Mouse (Mus musculus) layer of hippocampus, adult 8-10 months (tissue): ENCODE results near the gene Lrrc10. TPM values are rescaled to one million over a fixed set of nuclear protein-coding genes. Genes with fewer than 3 reads are reported as not detected.
"Not testable (repeated sequence)": the region's sequence is repeated elsewhere in the genome, so short reads cannot be mapped to it uniquely, and the experiment has no call there.

Experiments
- DNase-seq, 2 experiments: peaks; one replicate each; pipeline ENCODE4 v3.0.0; 2022; ENCODE audit warnings: low spot score in 2 of 2
- total RNA-seq, 4 experiments: library from RNA; stranded (reverse); gene quantifications; 2 replicates each; pipeline ENCODE4 v1.2.4; 2022

Gene Lrrc10
- total RNA-seq, 4 experiments from 2014 or later: 0.23 TPM; not detected in 3

- not testable (repeated sequence) for DNase-seq
Observed at GRCm38 (mm10) chr10:117043497-117044166, 1.5 kb upstream of the Lrrc10 start.

- DNase-seq: no peak
Observed at GRCm38 (mm10) chr10:117049253-117049652, 4.1 kb downstream of the Lrrc10 start.

- DNase-seq: no peak
Observed at GRCm38 (mm10) chr10:117049961-117050597, 4.9 kb downstream of the Lrrc10 start.

- no peak for DNase-seq
Observed at GRCm38 (mm10) chr10:117055668-117056067, 10.5 kb downstream of the Lrrc10 start.

GRCm38 (mm10) chr10:117062894-117063253, 17.7 kb downstream of the Lrrc10 start:
- DNase-seq: no peak

GRCm38 (mm10) chr10:117063254-117064021, 18.3 kb downstream of the Lrrc10 start, which contains the start of gene Cct2:
TSS of gene Cct2 (minus strand) at chr10:117063814.
- DNase-seq: peak; percentile 80 to 85

GRCm38 (mm10) chr10:117064076-117064475, 18.9 kb downstream of the Lrrc10 start:
- no peak for DNase-seq

- DNase-seq: no peak
Observed at GRCm38 (mm10) chr10:117069109-117069508, 24.0 kb downstream of the Lrrc10 start.

- DNase-seq: no peak
Observed at GRCm38 (mm10) chr10:117072191-117072888, 27.2 kb downstream of the Lrrc10 start.

- DNase-seq: no peak
Observed at GRCm38 (mm10) chr10:117073176-117073575, 28.0 kb downstream of the Lrrc10 start.

GRCm38 (mm10) chr10:117078284-117078683, 33.1 kb downstream of the Lrrc10 start:
- DNase-seq: no peak

GRCm38 (mm10) chr10:117081326-117081725, 36.2 kb downstream of the Lrrc10 start:
- no peak for DNase-seq

- DNase-seq: no peak
Observed at GRCm38 (mm10) chr10:117081914-117082359, 36.8 kb downstream of the Lrrc10 start.

- DNase-seq: no peak
Observed at GRCm38 (mm10) chr10:117089628-117090027, 44.5 kb downstream of the Lrrc10 start.

- peak in 1 of 2 experiments; percentile 44 for DNase-seq
Observed at GRCm38 (mm10) chr10:117094504-117095329, 49.6 kb downstream of the Lrrc10 start.

- no peak for DNase-seq
Observed at GRCm38 (mm10) chr10:117096096-117096495, 51.0 kb downstream of the Lrrc10 start.
